Mouse (Mus musculus) myocyte (in vitro differentiated cells): ENCODE results near the gene Cog4. TPM values are rescaled to one million over a fixed set of nuclear protein-coding genes. Genes with fewer than 3 reads are reported as not detected.

Source experiments
- H3K27me3 ChIP-seq: one replicate; pipeline ENCODE4 v1.6.1; 2011; ENCODE audit not compliant: control insufficient read depth, insufficient read depth, insufficient read length
- H3K36me3 ChIP-seq: one replicate; pipeline ENCODE4 v1.6.1; 2011; ENCODE audit not compliant: control insufficient read depth, insufficient read depth
- H3K4me2 ChIP-seq: one replicate; pipeline ENCODE4 v1.6.1; 2011; ENCODE audit warnings: low read depth, control low read depth
- H3K4me3 ChIP-seq: one replicate; pipeline ENCODE4 v1.5.1; 2011; ENCODE audit warnings: mild to moderate bottlenecking, control low read depth, moderate library complexity
- H3K79me2 ChIP-seq: one replicate; pipeline ENCODE4 v1.6.1; 2011; ENCODE audit not compliant: control insufficient read depth, insufficient read depth
- H3ac ChIP-seq: one replicate; pipeline ENCODE4 v1.6.1; 2011; ENCODE audit not compliant: control insufficient read depth, insufficient read length
- CEBPB ChIP-seq: IDR thresholded peaks from 2 replicates; pipeline ENCODE4 v1.6.1; 2011; ENCODE audit warnings: mild to moderate bottlenecking, moderate library complexity; ENCODE audit not compliant: poor library complexity, insufficient read depth, severe bottlenecking
- E2F4 ChIP-seq: IDR thresholded peaks from one replicate; pipeline ENCODE4 v1.6.1; 2011; ENCODE audit warnings: mild to moderate bottlenecking, control low read depth, moderate library complexity; ENCODE audit not compliant: insufficient read depth
- MAX ChIP-seq: IDR thresholded peaks from one replicate; pipeline ENCODE4 v1.6.1; 2011; ENCODE audit warnings: low read depth, mild to moderate bottlenecking, control low read depth
- MYOD1 ChIP-seq, 3 experiments: IDR thresholded peaks; one replicate each; pipeline ENCODE4 v1.6.1; 2011; ENCODE audit warnings: control low read depth in 2 of 3, low read depth in 2 of 3, mild to moderate bottlenecking in 2 of 3, moderate library complexity in 1 of 3; ENCODE audit not compliant: insufficient read length in 2 of 3, control insufficient read depth in 1 of 3
- MYOG ChIP-seq, 3 experiments: IDR thresholded peaks; one replicate each; pipeline ENCODE4 v1.6.1; 2011; ENCODE audit warnings: control low read depth in 2 of 3, low read depth in 2 of 3, mild to moderate bottlenecking in 2 of 3; ENCODE audit not compliant: insufficient read length in 2 of 3, control insufficient read depth in 1 of 3, insufficient read depth in 1 of 3
- POLR2A ChIP-seq: IDR thresholded peaks from one replicate; pipeline ENCODE4 v1.6.1; 2011; ENCODE audit warnings: low read depth, mild to moderate bottlenecking, control low read depth, moderate library complexity; ENCODE audit not compliant: insufficient read length
- POLR2AphosphoS2 ChIP-seq: IDR thresholded peaks from one replicate; pipeline ENCODE4 v1.6.1; 2011; ENCODE audit warnings: low read depth, control low read depth; ENCODE audit not compliant: insufficient read length
- REST ChIP-seq: IDR thresholded peaks from one replicate; pipeline ENCODE4 v1.6.1; 2011; ENCODE audit warnings: mild to moderate bottlenecking, control low read depth, moderate library complexity; ENCODE audit not compliant: insufficient read depth, insufficient read length
- SRF ChIP-seq: IDR thresholded peaks from one replicate; pipeline ENCODE4 v1.6.1; 2011; ENCODE audit warnings: low read depth; ENCODE audit not compliant: control insufficient read depth, insufficient read length
- TCF12 ChIP-seq: IDR thresholded peaks from one replicate; pipeline ENCODE4 v1.6.1; 2011; ENCODE audit warnings: mild to moderate bottlenecking, control low read depth; ENCODE audit not compliant: poor library complexity, insufficient read depth, severe bottlenecking
- TCF3 ChIP-seq: IDR thresholded peaks from one replicate; pipeline ENCODE4 v1.6.1; 2011; ENCODE audit warnings: low read depth, control low read depth; ENCODE audit not compliant: insufficient read length
- USF1 ChIP-seq: IDR thresholded peaks from one replicate; pipeline ENCODE4 v1.6.1; 2011; ENCODE audit warnings: low read depth, mild to moderate bottlenecking, control low read depth, moderate library complexity
- polyA plus RNA-seq: library from polyadenylated mRNA; unstranded; fragments of >200 nt; fragmentation: generic; extraction: Trizol; gene quantifications from one replicate; pipeline ENCODE4 v1.2.1, GENCODE M21; 2012; ENCODE audit warnings: missing spikeins

Cog4 gene
- polyA plus RNA-seq, 1 experiment = 71.6 TPM

DNA sequence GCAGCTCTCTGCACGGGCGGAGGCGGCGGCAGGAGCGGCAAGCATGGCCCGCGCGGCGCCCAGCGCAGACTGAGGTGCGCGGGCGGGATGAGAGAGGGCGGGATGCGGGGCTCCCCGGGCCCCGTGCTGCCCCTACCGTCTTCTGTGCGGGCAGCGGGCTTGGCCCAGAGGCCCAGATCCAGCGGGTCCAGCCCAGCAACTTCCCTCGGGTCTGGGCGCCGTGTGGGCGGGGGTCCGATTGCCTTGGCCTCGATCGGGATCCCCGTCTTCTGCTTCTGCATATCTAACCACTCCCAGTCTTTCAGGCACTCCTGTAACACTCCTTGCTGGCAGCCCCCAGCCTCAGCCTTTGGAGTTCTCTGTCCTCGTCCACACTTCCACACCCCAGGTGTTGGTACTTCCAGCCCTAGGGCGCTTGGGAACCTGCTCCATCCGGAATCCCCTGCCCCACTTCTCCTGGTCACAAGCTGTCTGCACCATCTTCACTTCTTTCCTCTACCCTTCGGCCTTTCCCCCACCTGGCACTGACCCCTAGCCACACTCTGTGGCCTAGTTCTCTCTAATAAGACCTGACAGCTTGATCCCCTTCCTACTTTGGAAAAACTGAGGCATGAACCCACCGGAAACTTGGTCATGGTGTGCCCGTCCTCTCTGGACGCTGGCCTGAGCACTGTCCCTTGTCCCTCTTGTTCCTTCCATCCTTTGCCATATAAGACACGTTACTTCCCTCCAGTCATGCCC lies 73.8 kb downstream of the Cog4 start:
- peak overlapping the region; percentile 31 for H3K4me3 ChIP-seq
- TF ChIP-seq TCF3 (no peak), USF1 (no peak), MYOG (IDR thresholded peaks at IDR 0.05; ENCODE audit: control insufficient read depth in 1 of 3, insufficient read depth in 1 of 3, insufficient read length in 2 of 3, low read depth in 2 of 3) (no peak), TCF12 (no peak), MYOD1 (IDR thresholded peaks at IDR 0.05; ENCODE audit: control insufficient read depth in 1 of 3, insufficient read length in 2 of 3, low read depth in 2 of 3) (no peak), REST (no peak), SRF (no peak), CEBPB (no peak), MAX (no peak), E2F4 (no peak), POLR2A (no peak), POLR2AphosphoS2 (no peak)
- H3K36me3 ChIP-seq = no peaks in the 10 kb centered on the region
- peaks cover 40% of the 10 kb centered on the region for H3K79me2 ChIP-seq
- H3K27me3 ChIP-seq = no peaks in the 10 kb centered on the region
- peak overlapping the region; percentile 36 for H3ac ChIP-seq
- peak overlapping the region; percentile 92 for H3K4me2 ChIP-seq

DNA sequence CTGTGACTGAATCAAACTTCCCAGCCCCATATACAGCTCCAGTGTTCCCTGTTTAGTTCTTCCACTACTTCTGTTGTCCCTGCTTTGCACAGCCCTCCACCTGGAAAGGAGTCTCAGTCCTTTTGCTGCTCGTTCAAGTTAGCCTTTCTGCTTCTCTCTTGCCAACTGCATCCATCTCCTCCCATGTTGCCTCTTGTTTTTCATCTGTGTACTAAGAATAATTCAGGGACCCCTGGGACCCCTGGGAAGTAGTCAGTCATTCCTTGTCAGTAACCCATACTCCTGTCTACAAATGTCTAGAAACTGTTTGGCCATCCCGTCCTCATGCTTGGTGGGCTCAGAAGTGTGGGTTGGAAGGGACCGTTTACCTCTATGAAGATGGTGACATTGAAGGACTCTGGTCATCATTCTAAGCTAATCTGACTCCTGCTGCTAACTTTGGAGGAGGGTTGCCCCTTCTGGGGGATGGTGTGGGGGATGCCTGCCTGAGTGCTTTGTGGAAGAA lies 74.4 kb downstream of the Cog4 start:
- Histone ChIP-seq H3ac (peak overlapping the region; percentile 36), H3K4me3 (peak overlapping the region; percentile 31), H3K36me3 (no peaks in the 10 kb centered on the region), H3K79me2 (peaks cover 43% of the 10 kb centered on the region), H3K27me3 (no peaks in the 10 kb centered on the region), H3K4me2 (peak overlapping the region; percentile 92)
- TF ChIP-seq E2F4 = no peak
- no peak for TF ChIP-seq SRF
- no peak for TF ChIP-seq REST
- no peak for TF ChIP-seq MYOD1 (IDR thresholded peaks at IDR 0.05; ENCODE audit: control insufficient read depth in 1 of 3, insufficient read length in 2 of 3, low read depth in 2 of 3)
- TF ChIP-seq MAX = no peak
- TF ChIP-seq MYOG (IDR thresholded peaks at IDR 0.05; ENCODE audit: control insufficient read depth in 1 of 3, insufficient read depth in 1 of 3, insufficient read length in 2 of 3, low read depth in 2 of 3) = no peak
- TF ChIP-seq POLR2A = no peak
- no peak for TF ChIP-seq CEBPB
- no peak for TF ChIP-seq TCF3
- no peak for TF ChIP-seq USF1
- TF ChIP-seq POLR2AphosphoS2 = no peak
- no peak for TF ChIP-seq TCF12

DNA sequence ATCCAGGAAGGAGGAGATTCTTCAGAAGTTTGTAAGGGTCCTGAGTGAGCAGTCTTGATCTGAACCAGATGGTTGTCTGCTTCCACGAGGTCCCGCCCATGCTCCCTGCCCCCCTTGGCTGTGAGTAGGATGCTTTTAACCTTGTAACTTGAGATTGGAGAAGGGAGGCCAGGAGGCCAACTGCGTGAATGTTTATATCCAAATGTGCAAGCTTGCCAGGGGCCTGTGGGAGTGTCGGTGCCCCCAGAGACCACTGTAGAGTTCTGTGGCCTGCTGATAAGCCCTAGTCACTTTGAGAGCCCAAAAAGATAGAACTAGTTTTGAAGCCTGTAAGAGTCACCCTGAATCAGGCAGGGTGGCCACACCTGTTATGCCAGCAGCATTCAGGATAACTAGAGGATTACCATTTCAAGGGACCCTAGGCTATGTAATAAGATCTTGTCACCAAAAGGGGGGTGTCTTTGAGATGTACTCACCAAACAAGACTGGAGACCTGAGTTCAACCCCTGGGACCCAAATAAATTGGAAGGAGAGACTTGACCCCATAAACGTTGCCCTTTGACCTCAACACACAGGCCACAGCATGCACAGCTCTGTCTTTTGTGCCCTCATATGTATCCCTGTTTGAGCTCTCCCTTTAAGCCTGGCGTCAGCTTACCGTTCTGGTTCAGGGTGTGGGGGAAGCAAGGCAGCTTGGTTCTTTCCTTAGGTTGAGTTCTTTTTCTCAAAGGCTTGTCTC lies 75.3 kb downstream of the Cog4 start:
- peak overlapping the region; percentile 31 for H3K4me3 ChIP-seq

DNA sequence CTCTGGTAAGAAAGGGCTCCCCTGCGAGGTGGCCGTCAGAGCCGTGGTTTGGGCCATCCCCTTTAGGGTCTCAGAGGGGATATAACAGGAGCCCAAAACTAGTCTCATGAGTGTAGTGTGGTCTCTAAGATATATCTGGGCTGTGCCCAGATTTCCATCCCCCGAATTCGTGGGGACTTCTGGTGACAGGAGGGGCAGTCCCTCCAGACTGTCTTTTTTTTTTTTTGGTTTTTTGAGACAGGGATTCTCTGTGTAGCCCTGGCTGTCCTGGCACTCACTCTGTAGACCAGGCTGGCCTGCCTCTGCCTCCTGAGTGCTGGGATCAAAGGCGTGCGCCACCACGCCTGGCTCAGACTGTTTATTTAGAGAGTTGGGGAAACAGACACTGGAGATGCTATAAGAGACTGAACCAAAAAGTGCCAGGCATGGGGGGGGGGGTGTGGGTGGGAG lies 79.3 kb downstream of the Cog4 start:
- Histone ChIP-seq H3K4me3 (no peak overlapping the region), H3K79me2 (peaks cover 56% of the 10 kb centered on the region), H3K27me3 (no peaks in the 10 kb centered on the region), H3ac (no peak overlapping the region), H3K4me2 (no peak overlapping the region), H3K36me3 (no peaks in the 10 kb centered on the region)
- TF ChIP-seq TCF12 (no peak), MAX (no peak), CEBPB (no peak), E2F4 (no peak), MYOG (IDR thresholded peaks at IDR 0.05; ENCODE audit: control insufficient read depth in 1 of 3, insufficient read depth in 1 of 3, insufficient read length in 2 of 3, low read depth in 2 of 3) (no peak), TCF3 (no peak), MYOD1 (IDR thresholded peaks at IDR 0.05; ENCODE audit: control insufficient read depth in 1 of 3, insufficient read length in 2 of 3, low read depth in 2 of 3) (no peak), SRF (no peak), POLR2A (no peak), USF1 (no peak), POLR2AphosphoS2 (no peak), REST (no peak)

More for the DNA sequence above, 75.3 kb downstream of the Cog4 start:
- Histone ChIP-seq H3K4me2 (peak overlapping the region; percentile 92), H3K79me2 (peaks cover 43% of the 10 kb centered on the region), H3ac (no peak overlapping the region), H3K27me3 (no peaks in the 10 kb centered on the region), H3K36me3 (no peaks in the 10 kb centered on the region)
- no peak for TF ChIP-seq E2F4
- TF ChIP-seq MYOG (IDR thresholded peaks at IDR 0.05; ENCODE audit: control insufficient read depth in 1 of 3, insufficient read depth in 1 of 3, insufficient read length in 2 of 3, low read depth in 2 of 3) = peak in 1 of 3 experiments; percentile 45
- TF ChIP-seq REST = no peak
- no peak for TF ChIP-seq TCF3
- no peak for TF ChIP-seq USF1
- TF ChIP-seq TCF12 = no peak
- TF ChIP-seq MAX = no peak
- TF ChIP-seq CEBPB = no peak
- peak in 2 of 3 experiments; percentile 25 to 54 for TF ChIP-seq MYOD1 (IDR thresholded peaks at IDR 0.05; ENCODE audit: control insufficient read depth in 1 of 3, insufficient read length in 2 of 3, low read depth in 2 of 3)
- TF ChIP-seq POLR2A = no peak
- no peak for TF ChIP-seq SRF
- TF ChIP-seq POLR2AphosphoS2 = no peak
